ENCODE assay signal across 10 mouse cellular contexts in the genomic region with DNA sequence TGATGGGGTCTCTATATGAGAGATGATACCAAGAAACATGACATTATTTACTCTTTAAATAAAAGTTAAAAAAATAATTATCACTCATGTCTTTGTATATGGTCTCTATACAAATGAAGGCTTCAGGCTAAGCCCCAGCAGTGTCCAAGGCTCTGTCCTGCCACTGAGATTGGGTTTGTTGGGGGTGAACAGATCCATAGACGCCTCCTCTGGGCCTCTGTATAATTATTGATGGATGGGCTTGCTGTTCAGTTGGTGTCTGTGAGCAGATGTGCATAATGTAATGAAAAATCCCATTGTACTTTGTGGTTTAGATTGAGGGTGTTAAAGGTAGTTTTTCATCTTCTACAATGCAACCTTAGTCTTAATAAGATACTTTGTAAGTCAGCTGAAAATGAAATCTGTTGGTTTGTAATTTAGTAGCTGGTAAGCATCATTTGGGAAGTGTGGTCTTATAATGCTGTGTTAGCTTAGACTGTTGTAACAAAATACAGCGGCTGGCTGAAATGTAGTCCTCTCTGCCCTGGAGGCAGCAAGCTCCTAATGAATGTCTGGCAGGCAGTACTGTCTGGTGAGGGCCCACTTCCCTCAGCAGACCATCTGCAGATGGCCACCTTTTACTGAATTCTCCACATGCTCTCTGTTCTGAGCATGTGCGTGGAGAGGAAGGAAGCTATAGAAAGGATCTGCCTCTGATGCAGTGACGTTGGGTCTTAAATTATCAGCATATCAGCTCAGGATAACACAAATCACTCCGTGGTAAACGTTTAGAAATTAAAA.
DNase-seq lines count a peak whose midpoint lies in the region; ATAC-seq and TF ChIP-seq lines count a peak whose summit lies in the region.
"Had no signal": no experiment of that assay in that cellular context is flagged by ENCODE, and none has a peak within 500 bp of the region (broad histone marks: within the 10 kb centered on the region; RNA-seq: fewer than 3 reads in every experiment).

No protein-coding gene starts in this region.

- no peaks in the 10 kb centered on the region for H3K9me3 ChIP-seq in limb, embryonic 12.5 days
- H3K9me3 ChIP-seq in limb, embryonic 10.5 days (replicated peaks): no peaks in the 10 kb centered on the region
- H3K9me3 ChIP-seq in hindbrain, embryonic 11.5 days (ENCODE audit: control insufficient read depth, low read length): no peaks in the 10 kb centered on the region
- no peaks in the 10 kb centered on the region for H3K9me3 ChIP-seq in midbrain, postnatal 0 days (ENCODE audit: low read length)
- H3K9me3 ChIP-seq: embryonic facial prominence, embryonic 15.5 days had no signal

- 35% methylated on average over 6 of the region's 6 CpGs for WGBS in limb, embryonic 12.5 days
- 51% methylated on average over 6 of the region's 6 CpGs for whole genome bisulfite sequencing in limb, embryonic 10.5 days
- WGBS in hindbrain, embryonic 11.5 days: 62% methylated on average over 6 of the region's 6 CpGs
- 57% methylated on average over 6 of the region's 6 CpGs for WGBS in midbrain, postnatal 0 days

- TF ChIP-seq CTCF in midbrain, postnatal 0 days (IDR thresholded peaks at IDR 0.05): no peak

- H3K4me2 ChIP-seq in limb, embryonic 12.5 days: no peak overlapping the region
- H3K4me2 ChIP-seq in hindbrain, embryonic 11.5 days (replicated peaks; ENCODE audit: low read depth, low read length): no peak overlapping the region
- no peak overlapping the region for H3K4me2 ChIP-seq in midbrain, postnatal 0 days (ENCODE audit: low read depth, low read length, poor library complexity, severe bottlenecking)
- H3K4me2 ChIP-seq: embryonic facial prominence, embryonic 15.5 days had no signal

- H3K4me3 ChIP-seq in limb, embryonic 12.5 days (replicated peaks): no peak overlapping the region
- H3K4me3 ChIP-seq in limb, embryonic 10.5 days: no peak overlapping the region
- H3K4me3 ChIP-seq in hindbrain, embryonic 11.5 days (ENCODE audit: low read depth, low read length): no peak overlapping the region
- H3K4me3 ChIP-seq in midbrain, postnatal 0 days (ENCODE audit: low read depth, low read length): no peak overlapping the region
- H3K4me3 ChIP-seq: embryonic facial prominence, embryonic 15.5 days had no signal

- peak; percentile 60 for ATAC-seq in cerebellum, adult (ENCODE audit: insufficient number of reproducible peaks, low FRiP score, low TSS enrichment)
- 0 out of 2 replicates have a peak, but pooled peaks have one; percentile 39 for ATAC-seq in limb, embryonic 12.5 days (ENCODE audit: insufficient number of reproducible peaks, insufficient read depth, low FRiP score, low TSS enrichment, low read depth)
- ATAC-seq in hindbrain, embryonic 11.5 days (ENCODE audit: low FRiP score): peak; percentile 80
- peak; percentile 41; the same call in 1 of the 2 replicates for ATAC-seq in midbrain, postnatal 0 days (ENCODE audit: low FRiP score)
- no peak for ATAC-seq in erythroid progenitor cell, adult 5-6 weeks (replicated peaks; ENCODE audit: low FRiP score, poor library complexity, severe bottlenecking)

- H3K27ac ChIP-seq in limb, embryonic 12.5 days: no peak overlapping the region
- no peak overlapping the region for H3K27ac ChIP-seq in limb, embryonic 10.5 days
- H3K27ac ChIP-seq in hindbrain, embryonic 11.5 days (ENCODE audit: low read depth, low read length): peak overlapping the region; percentile 61
- no peak overlapping the region for H3K27ac ChIP-seq in midbrain, postnatal 0 days (ENCODE audit: low read depth, low read length)
- H3K27ac ChIP-seq: embryonic facial prominence, embryonic 15.5 days; macrophage had no signal

- H3K4me1 ChIP-seq in limb, embryonic 12.5 days (replicated peaks): peaks cover 11% of the 10 kb centered on the region
- peaks cover 15% of the 10 kb centered on the region for H3K4me1 ChIP-seq in limb, embryonic 10.5 days
- no peaks in the 10 kb centered on the region for H3K4me1 ChIP-seq in hindbrain, embryonic 11.5 days (replicated peaks; ENCODE audit: control insufficient read depth, insufficient read depth, low read length)
- no peaks in the 10 kb centered on the region for H3K4me1 ChIP-seq in midbrain, postnatal 0 days (ENCODE audit: insufficient read depth, low read length)

- no peak overlapping the region for H3K9ac ChIP-seq in limb, embryonic 12.5 days (replicated peaks)
- H3K9ac ChIP-seq in hindbrain, embryonic 11.5 days (ENCODE audit: low read depth, low read length): no peak overlapping the region
- no peak overlapping the region for H3K9ac ChIP-seq in midbrain, postnatal 0 days (replicated peaks; ENCODE audit: low read length, poor library complexity, severe bottlenecking)
- H3K9ac ChIP-seq: embryonic facial prominence, embryonic 15.5 days had no signal

- H3K27me3 ChIP-seq in limb, embryonic 12.5 days: no peaks in the 10 kb centered on the region
- no peaks in the 10 kb centered on the region for H3K27me3 ChIP-seq in limb, embryonic 10.5 days (ENCODE audit: low read depth, poor library complexity, severe bottlenecking)
- H3K27me3 ChIP-seq in hindbrain, embryonic 11.5 days (ENCODE audit: control insufficient read depth, insufficient read depth, low read length): no peaks in the 10 kb centered on the region
- H3K27me3 ChIP-seq in midbrain, postnatal 0 days (ENCODE audit: insufficient read depth, low read length): no peaks in the 10 kb centered on the region
- H3K27me3 ChIP-seq: embryonic facial prominence, embryonic 15.5 days had no signal

- DNase-seq in cerebellum, postnatal 4 days (ENCODE audit: low spot score in 2 of 2): no peak
- DNase-seq in limb, embryonic 10.5 days (ENCODE audit: low spot score): no peak
- DNase-seq in hindbrain, embryonic 11.5 days (ENCODE audit: low spot score): peak; percentile 31
- peak; percentile 52 for DNase-seq in midbrain, postnatal 0 days (ENCODE audit: low spot score)
- no peak for DNase-seq in kidney, postnatal 14 days

- no peaks in the 10 kb centered on the region for H3K36me3 ChIP-seq in limb, embryonic 12.5 days
- H3K36me3 ChIP-seq in limb, embryonic 10.5 days: no peaks in the 10 kb centered on the region
- H3K36me3 ChIP-seq in hindbrain, embryonic 11.5 days (ENCODE audit: control insufficient read depth, insufficient read depth, low read length): no peaks in the 10 kb centered on the region
- no peaks in the 10 kb centered on the region for H3K36me3 ChIP-seq in midbrain, postnatal 0 days (ENCODE audit: insufficient read depth, low read length)
- H3K36me3 ChIP-seq: embryonic facial prominence, embryonic 15.5 days had no signal

Comparison
In these comparisons a context has a peak if more than half of its experiments do, and no peak if none do; other contexts are left out.
1. DNase-seq: peak in hindbrain, embryonic 11.5 days (single experiment) and midbrain, postnatal 0 days (single experiment); none in cerebellum, postnatal 4 days (0 of 2), limb, embryonic 10.5 days (single experiment) and kidney, postnatal 14 days (single experiment).